Mouse (Mus musculus) liver, embryonic 16.5 days (tissue): ENCODE results near the gene 9930104L06Rik. TPM values are rescaled to one million over a fixed set of nuclear protein-coding genes. Genes with fewer than 3 reads are reported as not detected.

Experiments used
- ATAC-seq: fragments of 200-750 bp; cut with Nextera tagmentation; 2 replicates; pipeline ENCODE4 v1.8.0; 2017; ENCODE audit warnings: low read depth, mild to moderate bottlenecking, moderate number of reproducible peaks, moderate library complexity
- H3K27ac ChIP-seq: fragments of 300-500 bp; sonication (generic); 2 replicates; pipeline ENCODE4 v1.5.1; 2014; ENCODE audit warnings: mild to moderate bottlenecking, low read length
- H3K27me3 ChIP-seq: fragments of 300-500 bp; sonication (generic); 2 replicates; pipeline ENCODE4 v1.6.1; 2014; ENCODE audit warnings: low read depth, low read length, mixed read lengths; ENCODE audit not compliant: control insufficient read depth, insufficient read depth
- H3K36me3 ChIP-seq: fragments of 300-500 bp; sonication (generic); 2 replicates; pipeline ENCODE4 v1.6.1; 2014; ENCODE audit warnings: mild to moderate bottlenecking; ENCODE audit not compliant: control insufficient read depth, insufficient read depth
- H3K4me1 ChIP-seq: fragments of 300-500 bp; sonication (generic); 2 replicates; pipeline ENCODE4 v1.6.1; 2014; ENCODE audit warnings: low read depth, low read length, mixed read lengths; ENCODE audit not compliant: control insufficient read depth
- H3K4me2 ChIP-seq: fragments of 300-500 bp; sonication (generic); 2 replicates; pipeline ENCODE4 v1.6.1; 2014; ENCODE audit warnings: low read depth, low read length, mixed read lengths
- H3K4me3 ChIP-seq: fragments of 300-500 bp; sonication (generic); 2 replicates; pipeline ENCODE4 v1.5.1; 2014; ENCODE audit warnings: low read depth, mild to moderate bottlenecking, low read length
- H3K9ac ChIP-seq: fragments of 300-500 bp; sonication (generic); 2 replicates; pipeline ENCODE4 v1.6.1; 2014; ENCODE audit warnings: low read depth, low read length
- H3K9me3 ChIP-seq: fragments of 300-500 bp; sonication (generic); replicated peaks from 2 replicates; pipeline ENCODE4 v1.6.1; 2016; ENCODE audit warnings: low read length; ENCODE audit not compliant: control insufficient read depth
- WGBS: fragments of 180-500 bp; shearing (Covaris S2); extraction: QIAGEN DNeasy Blood & Tissue Kit; methylation state at CpG from one replicate; pipeline ENCODE4 v1.1.7; 2014; ENCODE audit not compliant: insufficient replicate concordance; 5-methylcytosine and 5-hydroxymethylcytosine counted together
- polyA plus RNA-seq: library from polyadenylated mRNA; unstranded; fragments of >200 nt; fragmentation: Nextera tagmentation; extraction: Ambion mirVana; gene quantifications from 2 replicates; pipeline ENCODE4 v1.2.1, GENCODE M21; 2015

9930104L06Rik gene
- polyA plus RNA-seq, result 4.3 TPM in 2 replicates

GRCm38 (mm10) chr4:124936613-124937471 is at the start of gene 9930104L06Rik:
Gene 9930104L06Rik, plus strand, starts transcription at chr4:124937048.
- peak; percentile 100 for ATAC-seq
- Histone ChIP-seq H3K27ac (peak within 1 kb of the TSS; percentile 77), H3K9me3 (no peaks in the 10 kb centered on the region), H3K27me3 (no peaks in the 10 kb centered on the region), H3K4me1 (peaks cover 16% of the 10 kb centered on the region), H3K4me2 (peak within 1 kb of the TSS; percentile 82), H3K36me3 (peaks cover 8% of the 10 kb centered on the region), H3K9ac (peak within 1 kb of the TSS; percentile 94), H3K4me3 (peak within 1 kb of the TSS; percentile 96)
- under 1% methylated on average over 52 of the region's 52 CpGs for WGBS

- Histone ChIP-seq H3K36me3 (no peaks in the 10 kb centered on the region), H3K4me3 (no peak overlapping the region), H3K9me3 (no peaks in the 10 kb centered on the region), H3K4me1 (no peaks in the 10 kb centered on the region), H3K9ac (no peak overlapping the region), H3K27me3 (peaks cover 23% of the 10 kb centered on the region), H3K4me2 (no peak overlapping the region), H3K27ac (no peak overlapping the region)
- WGBS, result 48% methylated on average over 7 of the region's 7 CpGs
- ATAC-seq, result no peak
Measured at GRCm38 (mm10) chr4:124888702-124889101, 48.1 kb upstream of the 9930104L06Rik start.

GRCm38 (mm10) chr4:124889935-124890334 is 46.9 kb upstream of the 9930104L06Rik start:
- no peak for ATAC-seq
- no peak overlapping the region for H3K27ac ChIP-seq
- no peak overlapping the region for H3K9ac ChIP-seq
- H3K4me2 ChIP-seq, result no peak overlapping the region
- peaks cover 33% of the 10 kb centered on the region for H3K27me3 ChIP-seq
- 56% methylated on average over 2 of the region's 2 CpGs for WGBS
- H3K4me3 ChIP-seq, result no peak overlapping the region
- no peaks in the 10 kb centered on the region for H3K4me1 ChIP-seq
- no peaks in the 10 kb centered on the region for H3K9me3 ChIP-seq
- H3K36me3 ChIP-seq, result no peaks in the 10 kb centered on the region

- Histone ChIP-seq H3K9me3 (no peaks in the 10 kb centered on the region), H3K4me2 (no peak overlapping the region), H3K9ac (no peak overlapping the region), H3K4me1 (no peaks in the 10 kb centered on the region), H3K27ac (no peak overlapping the region), H3K36me3 (no peaks in the 10 kb centered on the region), H3K4me3 (no peak overlapping the region), H3K27me3 (peaks cover 36% of the 10 kb centered on the region)
- WGBS, result 61% methylated on average over 5 of the region's 5 CpGs
- ATAC-seq, result no peak
Measured at GRCm38 (mm10) chr4:124890831-124891230, 46.0 kb upstream of the 9930104L06Rik start.

GRCm38 (mm10) chr4:124893769-124894168 is 43.1 kb upstream of the 9930104L06Rik start:
- no peak for ATAC-seq
- H3K36me3 ChIP-seq, result no peaks in the 10 kb centered on the region
- 28% methylated on average over 6 of the region's 6 CpGs for WGBS
- no peak overlapping the region for H3K4me2 ChIP-seq
- H3K9me3 ChIP-seq, result no peaks in the 10 kb centered on the region
- no peak overlapping the region for H3K9ac ChIP-seq
- H3K4me3 ChIP-seq, result no peak overlapping the region
- no peaks in the 10 kb centered on the region for H3K4me1 ChIP-seq
- peaks cover 38% of the 10 kb centered on the region for H3K27me3 ChIP-seq
- no peak overlapping the region for H3K27ac ChIP-seq

- Histone ChIP-seq H3K4me3 (peak overlapping the region; percentile 11; the same call in 1 of the 2 replicates), H3K4me2 (peak overlapping the region; percentile 43), H3K9ac (no peak overlapping the region), H3K9me3 (no peaks in the 10 kb centered on the region), H3K27ac (no peak overlapping the region), H3K36me3 (no peaks in the 10 kb centered on the region), H3K27me3 (peaks cover 38% of the 10 kb centered on the region), H3K4me1 (peaks cover 3% of the 10 kb centered on the region)
- 3% methylated on average over 73 of the region's 83 CpGs for WGBS
- ATAC-seq, result no peak
Measured at GRCm38 (mm10) chr4:124894508-124895428, 42.1 kb upstream of the 9930104L06Rik start.

- 62% methylated on average over 10 of the region's 10 CpGs for WGBS
- Histone ChIP-seq H3K9me3 (no peaks in the 10 kb centered on the region), H3K27ac (no peak overlapping the region), H3K4me1 (peaks cover 3% of the 10 kb centered on the region), H3K4me2 (no peak overlapping the region), H3K9ac (no peak overlapping the region), H3K4me3 (no peak overlapping the region), H3K27me3 (peaks cover 30% of the 10 kb centered on the region), H3K36me3 (no peaks in the 10 kb centered on the region)
- ATAC-seq, result no peak
Measured at GRCm38 (mm10) chr4:124898428-124898827, 38.4 kb upstream of the 9930104L06Rik start.

GRCm38 (mm10) chr4:124899906-124900305 is 36.9 kb upstream of the 9930104L06Rik start:
- no peak overlapping the region for H3K4me2 ChIP-seq
- H3K36me3 ChIP-seq, result no peaks in the 10 kb centered on the region
- peaks cover 3% of the 10 kb centered on the region for H3K4me1 ChIP-seq
- H3K27me3 ChIP-seq, result peaks cover 22% of the 10 kb centered on the region
- H3K9me3 ChIP-seq, result no peaks in the 10 kb centered on the region
- H3K4me3 ChIP-seq, result no peak overlapping the region
- no peak overlapping the region for H3K27ac ChIP-seq
- no peak overlapping the region for H3K9ac ChIP-seq
- 0 out of 2 replicates have a peak, but pooled peaks have one; percentile 11 for ATAC-seq
- WGBS, result 26% methylated on average over 5 of the region's 5 CpGs
